Mouse (Mus musculus) brown adipose tissue, adult 24 weeks (tissue): Measurements from ENCODE around the gene Gm49358. TPM values are rescaled to one million over a fixed set of nuclear protein-coding genes. Genes with fewer than 3 reads are reported as not detected.

ENCODE experiments used
- H3K27ac ChIP-seq: fragments of 200-500 bp; replicated peaks from 2 replicates; pipeline ENCODE4 v1.5.1; 2012; ENCODE audit warnings: low read depth, mild to moderate bottlenecking, low read length
- H3K4me1 ChIP-seq: fragments of 200-500 bp; 2 replicates; pipeline ENCODE4 v1.6.1; 2012; ENCODE audit warnings: low read length, mixed read lengths; ENCODE audit not compliant: control insufficient read depth, insufficient read depth, insufficient read length
- H3K4me3 ChIP-seq: fragments of 200-500 bp; 2 replicates; pipeline ENCODE4 v1.5.1; 2012; ENCODE audit warnings: low read depth, mild to moderate bottlenecking, low read length, moderate library complexity; ENCODE audit not compliant: insufficient read depth
- polyA plus RNA-seq: library from polyadenylated mRNA; stranded (reverse); fragments of >200 nt; gene quantifications from 2 replicates; pipeline ENCODE4 v1.2.4, GENCODE M21; 2012; ENCODE audit not compliant: missing spikeins, insufficient read depth, insufficient read length

The Gm49358 gene
- polyA plus RNA-seq, 1 experiment = 2.0 TPM

DNA sequence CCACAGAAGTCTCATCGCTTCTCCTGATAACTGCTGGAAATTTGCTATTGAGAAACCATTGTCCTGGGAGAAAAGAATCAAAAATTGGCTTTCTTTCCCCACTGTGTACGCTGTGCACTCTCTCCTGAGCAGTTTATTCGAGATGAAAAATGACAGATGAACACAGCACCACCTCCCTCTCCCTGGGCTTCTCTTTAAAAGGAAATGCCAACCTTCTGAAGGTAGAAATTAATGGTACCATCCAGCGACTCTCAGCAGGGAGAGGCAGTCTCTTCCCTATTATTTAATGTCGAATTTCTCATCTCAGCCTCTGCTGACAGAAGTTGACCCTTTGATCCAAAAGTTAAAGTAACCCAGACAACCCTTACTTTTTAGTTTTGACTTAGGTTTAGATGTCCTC is 5.4 kb downstream of the Gm49358 start:
- Histone ChIP-seq H3K4me3 (no peak overlapping the region), H3K27ac (no peak overlapping the region), H3K4me1 (no peaks in the 10 kb centered on the region)

DNA sequence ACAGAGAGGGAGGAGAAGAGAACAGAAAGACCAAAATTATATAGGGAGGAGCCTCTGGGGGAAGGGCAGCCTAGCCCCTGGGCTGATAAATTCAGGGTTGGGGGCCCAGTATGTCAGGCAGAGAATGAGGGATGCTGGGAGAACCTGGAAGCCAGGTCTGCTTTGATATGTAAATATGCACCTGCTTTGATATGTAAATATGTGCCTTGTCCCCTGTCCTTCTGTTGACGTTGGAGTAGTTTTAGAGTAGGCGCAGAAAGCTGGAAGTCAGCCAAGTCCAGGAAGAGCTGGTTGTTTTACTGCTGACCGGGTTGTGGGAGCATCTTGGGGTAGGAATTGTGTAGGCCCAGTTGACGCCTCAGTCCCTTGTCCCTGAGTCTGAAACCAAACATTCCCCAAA is 6.0 kb downstream of the Gm49358 start:
- H3K4me1 ChIP-seq = no peaks in the 10 kb centered on the region
- no peak overlapping the region for H3K4me3 ChIP-seq
- no peak overlapping the region for H3K27ac ChIP-seq

DNA sequence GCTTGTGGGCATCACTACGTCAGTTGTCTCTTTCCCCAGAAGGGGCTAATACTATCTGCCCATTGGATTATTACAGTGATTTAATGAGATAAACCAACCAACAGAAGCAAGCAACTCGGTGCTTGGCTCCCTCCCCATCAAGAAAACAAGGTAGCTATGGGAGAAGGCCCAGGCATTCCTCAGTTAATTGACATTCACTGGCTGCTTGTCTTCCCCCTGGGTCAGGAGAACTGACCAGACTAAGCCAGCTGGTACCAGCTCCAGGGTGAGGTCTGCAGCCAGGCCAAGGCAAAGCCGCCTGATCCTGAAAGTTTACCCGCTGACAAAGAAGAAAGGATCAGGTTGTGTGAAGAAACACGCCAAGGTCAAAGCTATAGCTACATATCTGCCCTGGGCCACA is 7.9 kb downstream of the Gm49358 start:
- no peak overlapping the region for H3K27ac ChIP-seq
- no peak overlapping the region for H3K4me3 ChIP-seq
- no peaks in the 10 kb centered on the region; the same call in 1 of the 2 replicates for H3K4me1 ChIP-seq

DNA sequence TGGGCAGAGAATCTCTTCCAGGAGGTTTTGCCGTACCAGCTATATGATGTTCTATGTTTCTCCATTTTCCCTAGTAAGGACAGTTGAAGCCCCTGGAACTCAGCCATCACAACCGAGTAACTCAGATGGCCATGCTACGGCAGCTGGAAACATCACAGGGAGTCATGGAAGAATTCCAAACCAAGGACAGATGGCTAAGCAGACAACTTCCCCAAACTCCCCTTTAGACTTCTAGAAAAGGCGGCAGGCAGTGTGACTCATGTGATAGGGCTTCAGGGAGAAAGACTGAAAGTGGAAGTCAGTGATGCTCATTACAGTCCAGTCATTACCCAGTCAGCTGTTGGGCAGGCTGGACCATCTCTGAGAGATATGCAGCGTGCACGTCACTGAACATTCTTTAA is 8.5 kb downstream of the Gm49358 start:
- no peak overlapping the region for H3K4me3 ChIP-seq
- no peak overlapping the region for H3K27ac ChIP-seq
- H3K4me1 ChIP-seq = no peaks in the 10 kb centered on the region; the same call in 1 of the 2 replicates

DNA sequence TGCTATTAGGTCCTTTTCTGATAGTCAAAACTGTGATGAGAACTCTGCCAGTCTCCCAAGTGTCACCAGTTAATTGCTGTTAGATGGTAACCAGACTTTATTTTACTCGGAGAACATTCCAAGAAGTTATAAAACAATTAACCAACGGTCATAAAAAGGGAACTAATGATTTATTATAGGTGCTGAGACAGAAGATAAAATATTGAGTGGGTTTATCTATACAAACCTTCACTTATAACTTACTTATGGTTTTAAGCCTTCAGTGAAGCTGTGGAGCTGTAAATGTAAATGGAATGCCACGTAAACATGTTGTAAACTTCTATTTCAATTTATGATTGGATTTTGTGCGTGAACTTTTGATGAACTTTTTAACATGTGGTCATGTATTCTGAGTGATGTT is 9.6 kb downstream of the Gm49358 start:
- Histone ChIP-seq H3K27ac (no peak overlapping the region), H3K4me1 (no peaks in the 10 kb centered on the region; the same call in 1 of the 2 replicates), H3K4me3 (no peak overlapping the region)

DNA sequence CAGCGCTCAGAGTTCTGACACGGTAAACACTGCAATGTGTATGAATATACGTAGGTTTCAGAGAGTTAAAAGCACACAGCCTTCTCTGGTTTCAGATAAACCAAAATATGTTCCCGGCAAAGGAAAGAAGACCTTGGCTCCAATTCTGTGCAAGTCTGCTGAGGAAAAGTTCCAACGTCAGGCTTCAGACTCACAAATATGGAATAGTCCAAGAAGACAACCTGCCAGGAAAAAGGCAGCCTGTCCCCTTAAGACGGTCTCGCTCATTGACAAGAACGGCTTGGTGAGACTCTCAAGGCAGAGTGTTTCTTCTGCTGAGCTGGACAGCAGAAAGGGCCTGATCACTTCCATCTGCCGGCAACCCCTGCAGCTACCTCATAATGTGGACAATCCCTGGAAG is 12.5 kb downstream of the Gm49358 start:
- no peak overlapping the region for H3K4me3 ChIP-seq
- H3K27ac ChIP-seq = no peak overlapping the region
- H3K4me1 ChIP-seq = no peaks in the 10 kb centered on the region; the same call in 1 of the 2 replicates

DNA sequence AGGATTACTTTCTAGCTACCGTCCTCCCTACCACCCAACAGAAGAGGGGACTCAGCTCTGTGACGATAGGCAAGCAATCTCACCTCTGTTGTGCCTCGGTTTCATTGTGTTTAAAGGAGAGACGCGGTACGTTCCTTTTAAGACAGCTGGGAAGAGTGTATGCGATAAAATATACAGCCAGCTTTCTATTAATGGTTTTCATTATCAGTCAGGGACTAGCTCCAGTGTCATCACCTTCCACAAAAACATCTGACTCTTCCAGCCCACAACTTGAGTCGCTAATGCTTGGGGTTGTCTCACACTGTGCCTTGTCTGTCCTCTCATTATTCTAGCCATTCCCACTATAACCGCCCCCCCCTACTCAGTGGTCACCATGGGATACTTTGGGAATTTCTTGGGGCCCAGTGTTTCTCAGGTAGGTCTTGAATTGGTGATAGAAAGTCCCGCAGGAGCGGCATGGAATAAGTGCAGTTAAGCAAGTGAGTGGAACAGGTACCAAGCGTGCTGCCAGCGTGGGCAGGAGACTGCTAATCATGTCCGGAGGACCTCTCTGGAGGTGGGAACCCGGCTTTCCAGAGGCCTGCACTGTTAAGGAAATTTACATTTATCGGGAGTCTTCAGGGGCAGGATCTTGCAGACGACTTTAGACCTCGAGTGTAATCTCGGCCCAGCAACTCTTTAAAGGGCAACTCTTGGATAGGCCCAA is 14.0 kb downstream of the Gm49358 start:
- H3K4me1 ChIP-seq = no peaks in the 10 kb centered on the region; the same call in 1 of the 2 replicates
- H3K4me3 ChIP-seq = peak overlapping the region; percentile 55
- H3K27ac ChIP-seq = peak overlapping the region; percentile 80

DNA sequence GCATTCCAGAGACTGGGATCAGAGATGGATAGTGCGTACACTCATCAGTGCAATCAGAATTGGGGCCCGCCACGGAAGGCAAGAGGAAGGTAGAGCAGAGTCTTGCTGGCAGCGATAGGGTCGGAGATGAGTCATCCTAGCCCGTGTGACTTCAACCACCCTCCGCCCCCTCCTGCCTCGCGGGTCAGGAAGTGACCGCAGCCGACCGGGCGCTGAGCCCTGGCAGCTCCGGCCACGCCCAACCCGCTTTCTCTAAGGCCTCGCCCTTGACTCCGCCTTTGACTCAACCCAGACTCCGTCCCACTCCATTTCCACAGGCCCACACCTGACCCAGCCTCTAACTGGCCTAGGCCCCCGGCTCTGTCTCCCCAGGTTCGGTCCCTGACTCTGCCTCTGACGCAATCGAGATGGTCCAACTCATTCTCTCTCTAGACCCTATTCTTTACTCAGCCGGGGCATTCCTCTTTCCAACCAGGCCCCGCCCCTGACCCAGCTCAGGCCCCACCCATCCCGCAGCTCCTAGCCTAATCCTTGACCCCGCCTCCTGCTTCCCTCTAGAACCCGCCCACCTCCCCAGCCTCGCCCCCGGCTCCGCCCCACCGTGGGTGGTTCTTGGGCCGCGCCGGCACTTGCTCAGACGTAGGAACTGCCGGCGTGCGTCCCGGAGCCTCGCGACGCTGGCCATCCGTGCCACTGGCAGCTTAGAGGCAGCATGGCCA is 14.8 kb downstream of the Gm49358 start, which contains the start of gene Nt5dc3:
Nt5dc3 (plus strand) TSS at position 608 of the 719 bp plus-strand sequence.
- Histone ChIP-seq H3K4me3 (peak within 1 kb of the TSS; percentile 80), H3K4me1 (no peaks in the 10 kb centered on the region; the same call in 1 of the 2 replicates), H3K27ac (peak within 1 kb of the TSS; percentile 98)

DNA sequence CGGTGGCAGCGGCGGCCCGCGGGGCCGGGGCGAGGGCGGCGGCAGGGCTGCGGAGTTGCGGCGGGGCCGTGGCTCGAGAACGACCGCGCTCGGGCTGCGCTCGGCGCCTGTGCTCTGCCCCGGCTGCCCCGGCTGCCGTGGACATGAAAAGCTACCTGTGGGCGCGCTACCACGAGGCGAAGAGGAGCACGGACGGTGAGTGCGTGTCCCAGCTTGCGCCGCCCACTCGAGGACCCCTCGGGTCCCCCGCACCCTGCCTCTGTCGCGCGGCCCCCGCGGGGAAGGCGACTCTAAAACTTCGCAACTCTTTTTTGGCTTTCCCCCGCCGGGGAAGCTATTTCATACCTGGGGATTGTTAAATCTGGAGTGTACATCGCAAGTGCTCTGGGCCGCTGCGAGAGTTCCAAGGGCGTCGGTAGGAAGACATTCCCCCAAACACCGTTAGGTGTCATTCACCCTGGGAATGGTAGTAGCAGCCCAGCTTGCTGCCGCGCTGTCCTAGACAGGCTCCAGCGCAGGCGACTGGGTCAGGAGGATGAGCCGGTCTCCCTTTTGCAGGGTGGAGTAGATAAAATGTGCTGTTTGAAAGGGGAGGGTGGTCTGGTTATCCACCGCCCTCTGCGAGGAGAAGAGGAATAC is 15.5 kb downstream of the Gm49358 start:
- H3K4me3 ChIP-seq = peak overlapping the region; percentile 70
- H3K4me1 ChIP-seq = no peaks in the 10 kb centered on the region; the same call in 1 of the 2 replicates
- H3K27ac ChIP-seq = peak overlapping the region; percentile 46; the same call in 1 of the 2 replicates

DNA sequence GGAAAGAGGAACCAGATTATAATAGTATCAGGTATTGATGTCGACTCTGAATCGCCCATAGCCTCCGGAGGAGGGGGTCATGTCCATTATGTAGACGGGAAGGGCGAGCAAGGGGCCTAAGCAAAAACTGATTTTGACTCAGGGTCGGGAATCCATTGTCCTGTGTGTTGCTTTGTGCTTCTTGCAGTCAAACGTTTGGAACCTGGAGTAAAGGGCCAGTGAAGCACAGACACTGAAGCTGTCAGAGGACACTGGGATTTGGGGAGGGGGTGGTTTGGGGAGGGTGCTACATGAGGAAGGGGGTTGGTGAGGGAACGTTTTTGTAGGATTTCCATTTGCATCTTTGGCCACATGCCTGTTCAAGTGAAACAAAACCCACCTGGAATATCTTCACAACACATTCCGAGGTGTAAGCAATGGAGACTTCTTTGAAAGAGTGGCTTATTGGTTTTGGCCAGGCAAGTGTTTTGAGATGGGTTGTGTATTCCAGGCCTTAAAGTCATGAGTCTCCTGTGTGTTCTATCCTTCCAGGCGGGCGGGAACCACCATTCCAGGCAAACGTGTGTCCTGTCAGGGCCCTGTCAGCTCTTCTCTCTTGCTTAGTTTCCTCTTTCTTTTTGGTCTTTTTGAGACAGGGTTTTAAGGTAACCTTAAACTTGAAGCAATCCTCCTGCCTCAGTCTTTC is 16.2 kb downstream of the Gm49358 start:
- Histone ChIP-seq H3K4me1 (no peaks in the 10 kb centered on the region; the same call in 1 of the 2 replicates), H3K27ac (no peak overlapping the region), H3K4me3 (peak overlapping the region; percentile 70)

DNA sequence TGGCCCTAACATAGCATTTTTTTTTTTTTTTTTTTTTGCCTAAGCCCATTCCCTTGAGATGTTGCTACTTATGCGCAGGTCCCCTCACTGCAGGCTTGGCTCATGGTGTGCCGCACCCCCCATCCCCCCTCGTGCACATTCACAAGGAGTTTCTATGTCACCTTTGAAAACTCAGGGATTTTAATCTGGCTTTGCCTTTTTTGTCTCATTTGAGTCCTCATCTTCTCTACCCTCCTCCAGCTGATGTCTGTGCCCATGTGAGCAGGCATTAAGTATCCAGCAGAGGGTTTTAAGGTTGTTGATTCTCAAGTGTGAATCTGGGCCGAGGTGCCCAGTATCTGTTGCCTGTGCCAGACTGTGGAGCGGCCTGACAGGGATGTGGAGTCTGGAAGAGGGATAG is 17.9 kb downstream of the Gm49358 start:
- Histone ChIP-seq H3K4me3 (no peak overlapping the region), H3K27ac (no peak overlapping the region), H3K4me1 (no peaks in the 10 kb centered on the region; the same call in 1 of the 2 replicates)

DNA sequence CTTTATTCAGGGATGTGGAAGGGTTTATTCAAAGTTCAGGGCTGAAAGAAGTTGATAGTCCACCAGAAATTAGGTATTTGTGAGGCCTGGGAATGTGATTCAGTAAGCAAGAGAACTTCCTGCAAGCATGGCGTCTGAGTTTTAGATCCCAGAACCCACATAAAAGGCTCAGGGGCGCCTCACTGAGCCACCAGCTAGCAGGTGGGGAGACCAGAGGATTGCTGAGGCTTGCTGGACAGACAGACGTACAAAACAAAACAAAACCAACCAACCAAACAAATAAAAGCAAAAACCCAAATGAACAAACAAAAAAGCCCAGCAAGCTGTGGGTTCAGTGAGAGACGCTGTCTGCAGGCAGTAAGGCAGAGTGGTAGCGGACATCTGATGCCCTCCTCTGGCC is 18.9 kb downstream of the Gm49358 start:
- H3K4me3 ChIP-seq = no peak overlapping the region
- H3K4me1 ChIP-seq = no peaks in the 10 kb centered on the region
- H3K27ac ChIP-seq = no peak overlapping the region

DNA sequence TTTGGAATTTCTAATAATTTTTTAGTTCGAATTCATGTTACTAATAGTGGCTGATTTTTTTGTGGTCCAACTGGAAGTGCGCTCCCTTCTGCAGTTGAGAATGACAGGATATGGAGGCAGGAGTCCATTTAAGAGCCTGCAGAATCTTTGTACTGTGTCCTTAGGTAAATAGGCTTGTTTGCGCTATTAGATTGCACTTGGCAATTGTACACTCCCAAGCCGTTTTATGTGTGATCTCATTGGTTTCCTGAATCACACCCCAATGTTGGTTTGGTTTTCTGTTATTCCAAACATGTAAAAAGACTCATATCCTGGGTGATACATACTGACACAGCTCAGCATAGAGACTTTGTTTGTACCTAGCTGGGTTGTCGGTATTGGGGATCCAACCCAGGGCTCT is 19.8 kb downstream of the Gm49358 start:
- no peaks in the 10 kb centered on the region for H3K4me1 ChIP-seq
- no peak overlapping the region for H3K27ac ChIP-seq

DNA sequence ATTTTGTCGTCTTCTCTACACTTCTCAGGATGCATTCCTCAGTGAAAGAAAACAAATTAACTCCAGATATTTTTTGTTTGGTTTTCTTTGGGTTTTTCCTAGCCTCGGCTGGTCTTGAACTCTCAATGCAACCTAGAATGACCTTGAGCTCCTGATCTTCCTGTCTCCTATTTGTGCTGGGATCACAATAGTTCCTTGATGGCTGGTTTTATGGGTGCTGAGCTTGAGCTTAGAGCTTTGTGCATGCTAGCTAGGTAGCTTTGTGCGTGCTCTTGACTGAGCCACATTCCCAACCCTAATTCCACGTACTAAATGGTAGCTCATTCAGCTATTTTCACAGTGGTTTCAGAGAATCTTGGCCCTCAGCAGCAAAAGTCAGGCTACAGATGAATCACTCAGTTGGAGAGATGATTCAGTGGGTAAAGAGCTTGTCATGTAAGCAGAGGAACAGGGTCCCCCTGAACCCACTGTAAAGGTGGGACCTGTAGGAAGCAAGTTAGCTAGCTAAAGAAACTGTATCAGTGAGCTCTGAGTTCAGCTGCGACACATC is 20.4 kb downstream of the Gm49358 start:
- Histone ChIP-seq H3K27ac (no peak overlapping the region), H3K4me1 (no peaks in the 10 kb centered on the region), H3K4me3 (no peak overlapping the region)

More for the DNA sequence above, 19.8 kb downstream of the Gm49358 start:
- no peak overlapping the region for H3K4me3 ChIP-seq

DNA sequence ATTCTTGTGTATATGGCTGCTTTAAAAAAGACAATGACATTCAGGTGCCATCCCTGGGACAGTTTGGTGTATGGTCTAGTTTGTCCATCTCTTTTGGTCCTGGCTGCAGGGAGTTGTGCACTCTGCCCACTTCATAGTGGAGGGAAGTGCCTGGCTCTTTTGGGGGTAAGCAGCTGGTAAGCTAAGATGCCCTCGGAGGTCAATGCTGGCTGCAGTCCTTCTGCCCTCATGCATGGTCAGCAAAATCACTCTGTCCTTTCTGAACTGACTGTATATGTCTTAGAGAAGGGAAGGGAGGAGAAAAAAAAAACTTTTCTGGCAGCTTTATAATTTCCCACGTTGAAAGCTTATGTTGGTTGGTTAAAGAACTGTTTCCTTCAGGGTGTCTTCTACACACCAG is 21.6 kb downstream of the Gm49358 start:
- H3K27ac ChIP-seq = no peak overlapping the region
- H3K4me1 ChIP-seq = no peaks in the 10 kb centered on the region
- no peak overlapping the region for H3K4me3 ChIP-seq
